Mouse (Mus musculus): ENCODE results near the gene Ppp1r1a. TPM values are rescaled to one million over a fixed set of nuclear protein-coding genes. Genes with fewer than 3 reads are reported as not detected.

The Ppp1r1a gene
- polyA plus RNA-seq, 1 experiment = not detected

DNA sequence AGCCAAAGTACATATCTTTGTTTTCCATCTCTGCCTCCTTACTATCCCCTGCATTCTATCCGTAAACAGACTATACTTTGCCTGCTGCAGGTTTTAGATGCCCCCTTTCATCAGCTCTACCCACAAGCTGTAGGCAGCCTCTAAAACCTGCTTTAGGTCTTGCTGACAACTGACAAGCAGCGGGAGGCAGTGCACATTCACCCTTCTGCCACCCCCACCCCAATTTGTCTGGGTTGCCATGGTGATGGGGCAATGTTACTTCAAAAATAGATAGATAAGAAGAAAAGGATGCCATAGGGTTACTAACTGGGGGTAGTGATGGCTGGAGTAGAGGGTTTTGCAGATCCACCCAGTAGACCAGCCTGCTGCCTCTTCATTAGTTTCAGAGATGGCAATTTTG is 53.3 kb downstream of the Ppp1r1a start:
- TF ChIP-seq POLR2A (IDR thresholded peaks at IDR 0.05; ENCODE audit: insufficient read depth, low read depth, low read length) (no peak), CTCF (IDR thresholded peaks at IDR 0.05; ENCODE audit: insufficient read depth, low read depth, low read length) (no peak)
- WGBS = 36% methylated on average over 2 of the region's 2 CpGs
- Histone ChIP-seq H3K27ac (ENCODE audit: insufficient read depth, low read depth, low read length) (no peak overlapping the region), H3K4me3 (ENCODE audit: insufficient read depth, low read depth, low read length) (no peak overlapping the region), H3K4me1 (ENCODE audit: control insufficient read depth, insufficient read depth, low read length) (peaks cover 5% of the 10 kb centered on the region; the same call in 1 of the 2 replicates)

DNA sequence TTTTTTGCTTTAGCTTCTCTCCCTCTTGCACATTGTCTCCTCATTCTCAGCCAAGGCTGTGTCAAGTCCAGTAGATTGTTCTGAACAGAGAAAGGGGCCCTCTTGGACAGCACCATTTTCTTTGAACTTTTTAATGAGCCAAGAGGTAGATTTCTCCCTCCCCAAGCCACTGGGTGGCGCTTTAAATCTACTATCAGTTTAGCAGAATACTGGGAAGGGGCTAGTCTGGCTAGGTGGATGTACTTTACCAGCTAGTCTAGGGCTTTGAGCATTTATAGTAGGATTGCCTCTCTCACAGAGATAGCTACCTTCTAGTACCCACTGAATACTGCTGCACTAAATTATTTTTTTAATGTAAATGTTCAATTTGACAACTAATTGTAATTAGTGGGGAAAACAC is 55.3 kb downstream of the Ppp1r1a start:
- 0% methylated on average over 1 of the region's 1 CpGs for WGBS
- Histone ChIP-seq H3K4me1 (ENCODE audit: control insufficient read depth, insufficient read depth, low read length) (peaks cover 5% of the 10 kb centered on the region; the same call in 1 of the 2 replicates), H3K27ac (ENCODE audit: insufficient read depth, low read depth, low read length) (no peak overlapping the region), H3K4me3 (ENCODE audit: insufficient read depth, low read depth, low read length) (no peak overlapping the region)
- TF ChIP-seq CTCF (IDR thresholded peaks at IDR 0.05; ENCODE audit: insufficient read depth, low read depth, low read length) (no peak), POLR2A (IDR thresholded peaks at IDR 0.05; ENCODE audit: insufficient read depth, low read depth, low read length) (no peak)

Other genes starting within 250 kb of the Ppp1r1a start
- not detected in 2 replicates for gene Gpr84, start 227.4 kb downstream of the Ppp1r1a start, polyA plus RNA-seq (2012; ENCODE audit: insufficient read depth, insufficient read length, low replicate concordance, missing spikeins)
- gene Zfp385a, start 197.9 kb downstream of the Ppp1r1a start, polyA plus RNA-seq (2012; ENCODE audit: insufficient read depth, insufficient read length, low replicate concordance, missing spikeins) = not detected in 2 replicates
- not detected in 2 replicates for gene Itga5, start 171.2 kb downstream of the Ppp1r1a start, polyA plus RNA-seq (2012; ENCODE audit: insufficient read depth, insufficient read length, low replicate concordance, missing spikeins)
- not detected in 2 replicates for gene Gtsf1, start 107.5 kb downstream of the Ppp1r1a start, polyA plus RNA-seq (2012; ENCODE audit: insufficient read depth, insufficient read length, low replicate concordance, missing spikeins)
- gene Gtsf2, start 89.5 kb downstream of the Ppp1r1a start, polyA plus RNA-seq (2012; ENCODE audit: insufficient read depth, insufficient read length, low replicate concordance, missing spikeins) = not detected in 2 replicates
- not detected in 2 replicates for gene Nckap1l, start 84.2 kb downstream of the Ppp1r1a start, polyA plus RNA-seq (2012; ENCODE audit: insufficient read depth, insufficient read length, low replicate concordance, missing spikeins)
- gene Pde1b, start 35.0 kb downstream of the Ppp1r1a start, polyA plus RNA-seq (2012; ENCODE audit: insufficient read depth, insufficient read length, low replicate concordance, missing spikeins) = not detected in 2 replicates
- not detected in 2 replicates for gene Glycam1, start 27.1 kb upstream of the Ppp1r1a start, polyA plus RNA-seq (2012; ENCODE audit: insufficient read depth, insufficient read length, low replicate concordance, missing spikeins)
- not detected in 2 replicates for gene Mucl1, start 217.5 kb upstream of the Ppp1r1a start, polyA plus RNA-seq (2012; ENCODE audit: insufficient read depth, insufficient read length, low replicate concordance, missing spikeins)

Measured in olfactory bulb, adult 2 months (tissue).